Mouse (Mus musculus): ENCODE data around the gene 1700123O20Rik. TPM values are rescaled to one million over a fixed set of nuclear protein-coding genes. Genes with fewer than 3 reads are reported as not detected.
A peak's percentile ranks its signal among the peaks of the same experiment; 100 is the strongest.

1700123O20Rik gene
- total and polyA plus RNA-seq, 2 experiments from 2014 or later, result 29.6 to 67.7 TPM

- ATAC-seq (no peak), DNase-seq (ENCODE audit: low spot score) (peak; percentile 23)
- WGBS, result 9% methylated on average over 8 of the region's 8 CpGs
- H3K4me3 ChIP-seq (ENCODE audit: low read length), result peak overlapping the region; percentile 91
- peaks cover 13% of the 10 kb centered on the region for H3K36me3 ChIP-seq (ENCODE audit: insufficient read depth, low read length)
- no peaks in the 10 kb centered on the region for H3K9me3 ChIP-seq (ENCODE audit: low read length)
- H3K4me2 ChIP-seq (ENCODE audit: low read depth, low read length), result peak overlapping the region; percentile 69
- H3K4me1 ChIP-seq (ENCODE audit: insufficient read depth, low read length), result peaks cover 10% of the 10 kb centered on the region; the same call in 1 of the 2 replicates
- TF ChIP-seq CTCF (IDR thresholded peaks at IDR 0.05; ENCODE audit: low read depth), result no peak
- peak overlapping the region; percentile 63 for H3K9ac ChIP-seq (replicated peaks; ENCODE audit: low read length)
- no peak overlapping the region; the same call in 1 of the 2 replicates for H3K27ac ChIP-seq
- H3K27me3 ChIP-seq (ENCODE audit: insufficient read depth, low read length), result no peaks in the 10 kb centered on the region
Measured at GRCm38 (mm10) chr14:54687251-54687650, 1.2 kb downstream of the 1700123O20Rik start.

- TF ChIP-seq CTCF (IDR thresholded peaks at IDR 0.05; ENCODE audit: low read depth), result no peak
- DNase-seq (ENCODE audit: low spot score) (no peak), ATAC-seq (no peak)
- Histone ChIP-seq H3K27me3 (ENCODE audit: insufficient read depth, low read length) (no peaks in the 10 kb centered on the region), H3K4me3 (ENCODE audit: low read length) (no peak overlapping the region), H3K4me2 (ENCODE audit: low read depth, low read length) (no peak overlapping the region), H3K4me1 (ENCODE audit: insufficient read depth, low read length) (no peaks in the 10 kb centered on the region), H3K9ac (replicated peaks; ENCODE audit: low read length) (no peak overlapping the region), H3K27ac (no peak overlapping the region), H3K36me3 (ENCODE audit: insufficient read depth, low read length) (peaks cover 13% of the 10 kb centered on the region), H3K9me3 (ENCODE audit: low read length) (no peaks in the 10 kb centered on the region)
- WGBS, result 87% methylated on average over 6 of the region's 6 CpGs
Measured at GRCm38 (mm10) chr14:54695042-54695441, 9.0 kb downstream of the 1700123O20Rik start.

DNA sequence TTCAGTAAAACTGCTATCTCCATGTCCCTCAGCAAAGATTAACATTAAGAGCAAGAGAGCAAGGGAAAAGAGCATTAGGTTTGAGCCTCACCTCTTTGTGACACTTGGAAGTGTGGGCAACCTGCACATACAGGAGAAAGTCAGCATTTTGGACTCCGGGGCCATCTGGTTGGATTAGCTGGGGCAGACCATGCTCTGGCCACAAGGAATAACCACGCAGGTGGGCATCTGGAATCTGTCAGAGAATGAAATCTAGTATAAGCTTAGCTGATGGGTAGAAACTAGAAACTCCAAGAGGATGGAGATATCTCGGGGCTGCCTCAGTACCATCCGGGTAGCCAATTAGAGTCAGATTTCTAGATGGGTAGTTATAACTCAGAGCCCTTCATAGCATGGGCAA lies 10.7 kb downstream of the 1700123O20Rik start:
- no peaks in the 10 kb centered on the region for H3K27me3 ChIP-seq (ENCODE audit: insufficient read depth, low read length)
- H3K4me3 ChIP-seq (ENCODE audit: low read length), result no peak overlapping the region
- no peaks in the 10 kb centered on the region for H3K9me3 ChIP-seq (ENCODE audit: low read length)
- DNase-seq (ENCODE audit: low spot score), result no peak
- H3K9ac ChIP-seq (replicated peaks; ENCODE audit: low read length), result no peak overlapping the region
- no peak overlapping the region for H3K27ac ChIP-seq
- no peak for ATAC-seq
- H3K4me1 ChIP-seq (ENCODE audit: insufficient read depth, low read length), result no peaks in the 10 kb centered on the region
- WGBS, result 93% methylated on average over 4 of the region's 4 CpGs
- no peak for TF ChIP-seq CTCF (IDR thresholded peaks at IDR 0.05; ENCODE audit: low read depth)
- peaks cover 4% of the 10 kb centered on the region; the same call in 1 of the 2 replicates for H3K36me3 ChIP-seq (ENCODE audit: insufficient read depth, low read length)
- no peak overlapping the region for H3K4me2 ChIP-seq (ENCODE audit: low read depth, low read length)

DNA sequence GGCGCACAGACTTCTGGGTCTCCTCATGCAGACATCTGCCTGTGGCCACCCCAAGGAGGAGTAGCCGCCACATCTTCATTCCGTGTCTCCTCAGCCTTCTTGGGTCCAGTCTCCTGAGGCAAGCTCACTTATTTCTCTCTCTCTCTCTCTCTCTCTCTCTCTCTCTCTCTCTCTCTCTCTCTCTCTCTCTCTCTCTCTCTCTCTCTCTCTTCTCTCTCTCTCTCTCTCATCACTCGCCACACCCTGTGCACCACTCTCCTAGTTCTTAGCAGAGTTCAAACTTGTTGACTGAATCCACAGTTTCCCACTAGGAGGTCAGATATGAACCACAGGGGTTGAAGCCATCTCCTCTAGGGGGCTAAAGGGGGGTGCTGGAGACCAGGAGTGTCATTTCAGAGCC lies 12.7 kb downstream of the 1700123O20Rik start, which contains the start of gene Gm29776:
Gm29776 (minus strand) TSS at position 101 of the 400 bp plus-strand sequence.
- DNase-seq (ENCODE audit: low spot score), result no peak
- WGBS, result 73% methylated on average over 4 of the region's 4 CpGs
- no peak for ATAC-seq
- H3K27ac ChIP-seq, result no peak within 1 kb of the TSS
- H3K27me3 ChIP-seq (ENCODE audit: insufficient read depth, low read length), result no peaks in the 10 kb centered on the region
- H3K4me3 ChIP-seq (ENCODE audit: low read length), result no peak within 1 kb of the TSS
- no peaks in the 10 kb centered on the region for H3K36me3 ChIP-seq (ENCODE audit: insufficient read depth, low read length)
- H3K9ac ChIP-seq (replicated peaks; ENCODE audit: low read length), result no peak within 1 kb of the TSS
- H3K9me3 ChIP-seq (ENCODE audit: low read length), result no peaks in the 10 kb centered on the region
- TF ChIP-seq CTCF (IDR thresholded peaks at IDR 0.05; ENCODE audit: low read depth), result no peak
- no peaks in the 10 kb centered on the region for H3K4me1 ChIP-seq (ENCODE audit: insufficient read depth, low read length)
- H3K4me2 ChIP-seq (ENCODE audit: low read depth, low read length), result no peak within 1 kb of the TSS

- Histone ChIP-seq H3K4me3 (ENCODE audit: low read length) (no peak overlapping the region), H3K27me3 (ENCODE audit: insufficient read depth, low read length) (no peaks in the 10 kb centered on the region), H3K9me3 (ENCODE audit: low read length) (no peaks in the 10 kb centered on the region), H3K4me1 (ENCODE audit: insufficient read depth, low read length) (no peaks in the 10 kb centered on the region), H3K27ac (no peak overlapping the region), H3K9ac (replicated peaks; ENCODE audit: low read length) (no peak overlapping the region), H3K36me3 (ENCODE audit: insufficient read depth, low read length) (no peaks in the 10 kb centered on the region), H3K4me2 (ENCODE audit: low read depth, low read length) (no peak overlapping the region)
- 64% methylated on average over 3 of the region's 3 CpGs for WGBS
- ATAC-seq (no peak), DNase-seq (ENCODE audit: low spot score) (no peak)
- no peak for TF ChIP-seq CTCF (IDR thresholded peaks at IDR 0.05; ENCODE audit: low read depth)
Measured at GRCm38 (mm10) chr14:54699586-54699985, 13.6 kb downstream of the 1700123O20Rik start.

DNA sequence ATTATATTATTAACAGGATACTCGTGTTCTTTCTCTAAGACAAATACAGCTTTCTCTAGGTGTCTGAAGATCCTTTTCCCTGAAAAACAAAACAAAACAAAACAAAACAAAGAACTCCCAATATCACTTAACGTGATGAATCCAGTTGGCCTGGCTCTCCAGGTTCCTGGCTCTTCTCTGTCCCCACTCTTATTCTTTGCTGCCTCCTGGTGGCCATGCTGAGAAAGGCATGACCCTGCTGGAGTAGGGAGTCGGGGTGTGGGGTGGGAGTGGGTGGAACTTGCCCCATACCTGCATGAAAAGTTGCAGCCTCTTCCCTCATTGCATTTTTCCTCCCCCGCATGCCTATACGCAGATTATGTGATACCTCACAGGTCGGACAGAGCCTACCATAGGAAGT lies 15.3 kb downstream of the 1700123O20Rik start:
- WGBS, result 8% methylated on average over 6 of the region's 6 CpGs
- no peaks in the 10 kb centered on the region for H3K36me3 ChIP-seq (ENCODE audit: insufficient read depth, low read length)
- H3K4me2 ChIP-seq (ENCODE audit: low read depth, low read length), result no peak overlapping the region
- no peak overlapping the region for H3K4me3 ChIP-seq (ENCODE audit: low read length)
- TF ChIP-seq CTCF (IDR thresholded peaks at IDR 0.05; ENCODE audit: low read depth), result peak; percentile 88
- no peak overlapping the region for H3K27ac ChIP-seq
- ATAC-seq, result 0 out of 2 replicates have a peak, but pooled peaks have one; percentile 32
- H3K27me3 ChIP-seq (ENCODE audit: insufficient read depth, low read length), result no peaks in the 10 kb centered on the region
- H3K9me3 ChIP-seq (ENCODE audit: low read length), result no peaks in the 10 kb centered on the region
- no peak overlapping the region for H3K9ac ChIP-seq (replicated peaks; ENCODE audit: low read length)
- peak; percentile 72 for DNase-seq (ENCODE audit: low spot score)
- no peaks in the 10 kb centered on the region for H3K4me1 ChIP-seq (ENCODE audit: insufficient read depth, low read length)

- H3K27me3 ChIP-seq (ENCODE audit: insufficient read depth, low read length), result no peaks in the 10 kb centered on the region
- H3K36me3 ChIP-seq (ENCODE audit: insufficient read depth, low read length), result no peaks in the 10 kb centered on the region
- ATAC-seq (no peak), DNase-seq (ENCODE audit: low spot score) (no peak)
- TF ChIP-seq CTCF (IDR thresholded peaks at IDR 0.05; ENCODE audit: low read depth), result no peak
- H3K4me2 ChIP-seq (ENCODE audit: low read depth, low read length), result no peak overlapping the region
- no peak overlapping the region for H3K9ac ChIP-seq (replicated peaks; ENCODE audit: low read length)
- no peaks in the 10 kb centered on the region for H3K9me3 ChIP-seq (ENCODE audit: low read length)
- no peak overlapping the region for H3K4me3 ChIP-seq (ENCODE audit: low read length)
- 67% methylated on average over 10 of the region's 10 CpGs for WGBS
- no peaks in the 10 kb centered on the region for H3K4me1 ChIP-seq (ENCODE audit: insufficient read depth, low read length)
- no peak overlapping the region for H3K27ac ChIP-seq
Measured at GRCm38 (mm10) chr14:54703207-54703606, 17.2 kb downstream of the 1700123O20Rik start.
